Mouse (Mus musculus) layer of hippocampus, adult 11-12 months (tissue): ENCODE measurements around the gene Pwwp2b.
A peak's percentile ranks its signal among the peaks of the same experiment; 100 is the strongest.

Source experiments
- DNase-seq: peaks from one replicate; pipeline ENCODE4 v3.0.0; 2022; ENCODE audit warnings: low spot score

The Pwwp2b gene

GRCm38 (mm10) chr7:139299424-139299823 is 51.1 kb downstream of the Pwwp2b start:
- peak; percentile 88 for DNase-seq

DNA sequence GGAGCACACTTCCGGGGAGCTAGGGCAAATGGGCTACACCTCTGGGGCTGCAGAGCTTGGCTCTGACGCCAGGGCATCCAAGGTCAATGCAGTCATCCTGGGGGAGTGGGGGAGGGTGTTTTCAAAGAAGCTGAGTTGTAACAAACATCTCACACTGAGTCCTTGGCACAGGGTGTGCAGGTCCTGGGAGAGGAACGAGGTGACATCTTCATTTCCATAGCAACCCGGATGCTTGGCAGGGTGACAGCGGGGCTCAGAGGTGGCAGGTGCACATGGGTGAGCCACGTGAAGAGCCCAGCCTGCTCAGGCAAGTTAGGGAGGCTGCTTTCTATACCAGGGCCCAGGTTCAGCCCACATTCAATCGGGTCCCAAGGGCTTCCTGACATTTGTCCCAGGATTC is 52.1 kb downstream of the Pwwp2b start:
- peak; percentile 41 for DNase-seq

GRCm38 (mm10) chr7:139301505-139301904 is 53.2 kb downstream of the Pwwp2b start:
- no peak for DNase-seq

GRCm38 (mm10) chr7:139302314-139302713 is 54.0 kb downstream of the Pwwp2b start:
- no peak for DNase-seq

- DNase-seq: peak; percentile 93
Observed at GRCm38 (mm10) chr7:139303280-139304011, 55.2 kb downstream of the Pwwp2b start.

DNA sequence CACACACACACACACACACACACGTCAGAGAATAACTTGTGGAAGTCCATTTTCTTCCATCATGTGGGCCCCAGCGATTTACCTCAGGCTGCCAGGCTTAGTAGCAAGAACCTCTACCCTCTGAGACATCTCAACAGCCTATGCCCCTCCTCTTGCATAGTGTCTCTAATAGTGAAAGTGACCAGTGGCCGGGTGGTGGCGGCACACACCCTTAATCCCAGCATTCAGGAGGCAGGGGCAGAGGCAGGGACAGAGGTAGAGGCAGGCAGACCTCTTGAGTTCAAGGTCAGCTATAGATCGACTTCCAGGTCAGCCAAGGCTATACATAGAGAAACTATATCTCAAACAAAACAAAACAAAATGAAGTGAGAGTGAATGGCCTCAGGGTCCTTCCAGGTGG is 56.0 kb downstream of the Pwwp2b start:
- DNase-seq: no peak

DNA sequence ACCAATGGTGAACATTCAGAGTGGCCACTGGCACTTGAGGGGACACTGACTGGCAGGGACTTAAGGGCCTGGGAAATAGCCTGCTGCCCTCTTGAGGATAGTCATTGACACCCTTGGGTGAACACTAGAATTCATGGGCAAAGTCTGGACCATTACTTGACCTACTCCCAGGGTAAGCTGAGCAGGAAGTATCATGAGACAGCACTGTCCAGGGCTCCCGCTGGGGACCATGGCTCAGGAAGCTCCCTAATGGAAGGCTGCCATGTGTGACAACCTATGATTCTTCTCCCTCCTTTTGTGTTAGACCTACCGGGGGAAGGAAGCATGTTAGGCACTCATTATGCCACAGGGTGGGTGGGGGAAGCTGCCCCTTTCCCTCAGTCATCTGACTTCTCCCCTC is 58.8 kb downstream of the Pwwp2b start:
- DNase-seq: no peak

GRCm38 (mm10) chr7:139308140-139308895 is 60.0 kb downstream of the Pwwp2b start:
- no peak for DNase-seq

GRCm38 (mm10) chr7:139309106-139309505 is 60.8 kb downstream of the Pwwp2b start:
- DNase-seq: no peak

GRCm38 (mm10) chr7:139310487-139310951 is 62.2 kb downstream of the Pwwp2b start:
- no peak for DNase-seq

DNA sequence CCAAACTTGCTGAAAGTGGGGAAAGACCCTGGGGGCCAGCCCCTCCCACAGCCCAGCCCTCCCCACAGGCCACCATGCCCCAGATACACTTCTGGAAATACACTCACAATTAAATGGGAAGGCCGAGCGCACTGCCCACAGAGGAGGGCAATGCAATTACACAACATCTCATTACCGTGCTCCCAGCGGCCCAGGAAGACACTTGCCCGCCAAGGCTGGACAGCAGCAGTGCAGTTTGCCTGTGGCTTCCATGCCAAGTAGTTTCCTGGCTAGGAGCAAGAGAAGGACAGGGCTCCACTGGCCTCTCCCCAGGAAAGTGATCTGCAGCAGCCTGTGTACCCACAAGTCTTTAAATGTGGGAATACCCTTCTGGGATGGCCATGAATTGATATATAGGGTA is 64.4 kb downstream of the Pwwp2b start:
- no peak for DNase-seq

GRCm38 (mm10) chr7:139313413-139313812 is 65.1 kb downstream of the Pwwp2b start:
- DNase-seq: no peak

DNA sequence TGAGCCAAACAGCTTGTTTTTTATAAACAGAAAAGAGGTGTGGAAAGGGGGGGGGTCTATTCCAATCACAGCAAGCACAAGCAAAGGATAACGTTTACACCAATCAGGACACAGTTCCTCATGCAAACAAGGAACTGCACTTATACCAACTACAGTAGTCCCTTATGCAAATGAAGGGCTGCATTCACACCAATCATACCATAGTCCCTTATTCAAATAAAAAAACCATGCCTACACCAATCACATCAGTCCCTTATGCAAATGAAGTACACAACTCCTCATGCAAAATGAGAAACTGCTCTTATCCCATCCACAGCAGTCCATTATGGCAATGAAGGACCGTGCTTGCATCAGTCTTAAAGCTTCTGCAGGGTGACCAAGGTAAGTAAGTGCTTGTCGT is 66.4 kb downstream of the Pwwp2b start:
- no peak for DNase-seq

GRCm38 (mm10) chr7:139319006-139319411 is 70.7 kb downstream of the Pwwp2b start:
- no peak for DNase-seq
